Mouse (Mus musculus) embryonic facial prominence, embryonic 14.5 days (tissue): Measurements from ENCODE around the gene Gm13275. TPM values are rescaled to one million over a fixed set of nuclear protein-coding genes. Genes with fewer than 3 reads are reported as not detected.
"Not testable (repeated sequence)": the region's sequence is repeated elsewhere in the genome, so short reads cannot be mapped to it uniquely, and the experiment has no call there.

Experiments
- ATAC-seq: fragments of 200-750 bp; cut with Nextera tagmentation; 2 replicates; pipeline ENCODE4 v1.8.0; 2017; ENCODE audit warnings: low read depth, moderate number of reproducible peaks, moderate TSS enrichment
- DNase-seq: peaks from one replicate; pipeline ENCODE4 v3.0.0-alpha.2; 2015; ENCODE audit warnings: low spot score
- H3K27ac ChIP-seq: fragments of 300-500 bp; sonication (generic); replicated peaks from 2 replicates; pipeline ENCODE4 v1.5.1; 2014; ENCODE audit warnings: low read depth, mild to moderate bottlenecking, low read length, moderate library complexity
- H3K27me3 ChIP-seq: fragments of 300-500 bp; sonication (generic); replicated peaks from 2 replicates; pipeline ENCODE4 v1.6.1; 2014; ENCODE audit warnings: low read length; ENCODE audit not compliant: control insufficient read depth, insufficient read depth
- H3K36me3 ChIP-seq: fragments of 300-500 bp; sonication (generic); 2 replicates; pipeline ENCODE4 v1.6.1; 2014; ENCODE audit warnings: low read length, mixed read lengths; ENCODE audit not compliant: control insufficient read depth, insufficient read depth
- H3K4me1 ChIP-seq: fragments of 300-500 bp; sonication (generic); 2 replicates; pipeline ENCODE4 v1.6.1; 2014; ENCODE audit warnings: antibody characterized with exemption, low read length; ENCODE audit not compliant: control insufficient read depth, insufficient read depth
- H3K4me2 ChIP-seq: fragments of 300-500 bp; sonication (generic); 2 replicates; pipeline ENCODE4 v1.6.1; 2014; ENCODE audit warnings: low read depth, mild to moderate bottlenecking, low read length, moderate library complexity, mixed read lengths
- H3K4me3 ChIP-seq: fragments of 300-500 bp; sonication (generic); 2 replicates; pipeline ENCODE4 v1.5.1; 2014; ENCODE audit warnings: low read depth, mild to moderate bottlenecking, low read length
- H3K9ac ChIP-seq: fragments of 300-500 bp; sonication (generic); 2 replicates; pipeline ENCODE4 v1.6.1; 2014; ENCODE audit warnings: low read depth, mild to moderate bottlenecking, low read length, moderate library complexity, mixed read lengths
- H3K9me3 ChIP-seq: fragments of 300-500 bp; sonication (generic); 2 replicates; pipeline ENCODE4 v1.6.1; 2016; ENCODE audit warnings: low read length; ENCODE audit not compliant: control insufficient read depth
- WGBS: fragments of 180-500 bp; shearing (Covaris S2); extraction: QIAGEN DNeasy Blood & Tissue Kit; methylation state at CpG from one replicate; pipeline ENCODE4 v1.1.7; 2014; 5-methylcytosine and 5-hydroxymethylcytosine counted together
- polyA plus RNA-seq: library from polyadenylated mRNA; unstranded; fragments of >200 nt; fragmentation: Nextera tagmentation; extraction: Ambion mirVana; gene quantifications from 2 replicates; pipeline ENCODE4 v1.2.1, GENCODE M21; 2014

Gm13275 gene
- polyA plus RNA-seq, 1 experiment from 2014 or later: not detected

GRCm38 (mm10) chr4:88819659-88820058 is 25.4 kb downstream of the Gm13275 start, which contains the start of gene Ifna11:
Ifna11 (plus strand) TSS chr4:88819959.
- DNase-seq (no peak), ATAC-seq (no peak)
- no peak within 1 kb of the TSS for H3K4me2 ChIP-seq
- H3K27ac ChIP-seq: no peak within 1 kb of the TSS
- WGBS: 71% methylated on average over 1 of the region's 1 CpGs
- H3K4me1 ChIP-seq: no peaks in the 10 kb centered on the region
- H3K36me3 ChIP-seq: no peaks in the 10 kb centered on the region
- no peaks in the 10 kb centered on the region for H3K27me3 ChIP-seq
- H3K9me3 ChIP-seq: no peaks in the 10 kb centered on the region
- no peak within 1 kb of the TSS for H3K4me3 ChIP-seq
- H3K9ac ChIP-seq: no peak within 1 kb of the TSS

GRCm38 (mm10) chr4:88822995-88823394 is 28.7 kb downstream of the Gm13275 start:
- Histone ChIP-seq H3K27me3 (no peaks in the 10 kb centered on the region), H3K4me1 (no peaks in the 10 kb centered on the region), H3K36me3 (no peaks in the 10 kb centered on the region), H3K4me3 (no peak overlapping the region), H3K4me2 (no peak overlapping the region), H3K27ac (no peak overlapping the region), H3K9me3 (no peaks in the 10 kb centered on the region), H3K9ac (no peak overlapping the region)
- ATAC-seq: no peak
- DNase-seq: peak; percentile 4
- 29% methylated on average over 4 of the region's 4 CpGs for WGBS

DNA sequence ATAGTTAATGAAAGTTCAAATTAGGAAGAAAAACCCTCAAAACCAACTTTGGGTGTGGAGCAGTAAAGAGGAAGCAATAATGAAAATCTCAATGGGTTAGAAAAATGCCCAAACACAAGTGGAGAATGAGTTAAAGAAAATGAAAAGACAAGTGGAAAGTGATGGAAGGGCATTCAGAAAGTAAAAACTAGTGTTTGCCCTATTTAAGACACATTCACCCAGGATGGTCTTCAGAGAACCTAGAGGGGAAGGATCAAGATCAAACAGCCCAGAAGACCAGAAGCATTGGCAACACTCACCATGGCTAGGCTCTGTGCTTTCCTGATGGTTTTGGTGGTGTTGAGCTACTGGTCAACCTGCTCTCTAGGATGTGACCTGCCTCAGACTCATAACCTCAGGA is 32.8 kb downstream of the Gm13275 start, which contains the start of gene Ifna6:
Gene Ifna6 (plus strand): TSS at position 301 of the 400 bp plus-strand sequence.
- not testable (repeated sequence) for H3K4me3 ChIP-seq, H3K9ac ChIP-seq, H3K27me3 ChIP-seq, H3K36me3 ChIP-seq, H3K4me2 ChIP-seq, ATAC-seq, H3K4me1 ChIP-seq, H3K9me3 ChIP-seq, DNase-seq, H3K27ac ChIP-seq

- DNase-seq (peak; percentile 12), ATAC-seq (no peak)
- Histone ChIP-seq H3K36me3 (no peaks in the 10 kb centered on the region), H3K9me3 (no peaks in the 10 kb centered on the region), H3K27me3 (no peaks in the 10 kb centered on the region), H3K27ac (no peak overlapping the region), H3K4me2 (no peak overlapping the region), H3K4me1 (no peaks in the 10 kb centered on the region), H3K9ac (no peak overlapping the region), H3K4me3 (no peak overlapping the region)
- WGBS: 33% methylated on average over 4 of the region's 4 CpGs
Measured at GRCm38 (mm10) chr4:88830523-88830922, 36.2 kb downstream of the Gm13275 start.

GRCm38 (mm10) chr4:88835225-88835624 is 40.9 kb downstream of the Gm13275 start, which contains the start of gene Ifna5:
Ifna5 (plus strand) TSS chr4:88835525.
- not testable (repeated sequence) for H3K4me3 ChIP-seq, DNase-seq, H3K9me3 ChIP-seq, H3K27me3 ChIP-seq, H3K9ac ChIP-seq, H3K4me2 ChIP-seq, H3K36me3 ChIP-seq, H3K4me1 ChIP-seq, H3K27ac ChIP-seq, ATAC-seq
- no CpG with 5 or more reads among the region's 1 CpGs for WGBS

GRCm38 (mm10) chr4:88838828-88839227 is 44.5 kb downstream of the Gm13275 start:
- 39% methylated on average over 3 of the region's 3 CpGs for WGBS
- Histone ChIP-seq H3K36me3 (no peaks in the 10 kb centered on the region), H3K4me3 (no peak overlapping the region), H3K27ac (no peak overlapping the region), H3K4me2 (no peak overlapping the region), H3K9ac (no peak overlapping the region), H3K4me1 (no peaks in the 10 kb centered on the region), H3K9me3 (no peaks in the 10 kb centered on the region), H3K27me3 (no peaks in the 10 kb centered on the region)
- peak; percentile 8 for DNase-seq
- ATAC-seq: no peak

DNA sequence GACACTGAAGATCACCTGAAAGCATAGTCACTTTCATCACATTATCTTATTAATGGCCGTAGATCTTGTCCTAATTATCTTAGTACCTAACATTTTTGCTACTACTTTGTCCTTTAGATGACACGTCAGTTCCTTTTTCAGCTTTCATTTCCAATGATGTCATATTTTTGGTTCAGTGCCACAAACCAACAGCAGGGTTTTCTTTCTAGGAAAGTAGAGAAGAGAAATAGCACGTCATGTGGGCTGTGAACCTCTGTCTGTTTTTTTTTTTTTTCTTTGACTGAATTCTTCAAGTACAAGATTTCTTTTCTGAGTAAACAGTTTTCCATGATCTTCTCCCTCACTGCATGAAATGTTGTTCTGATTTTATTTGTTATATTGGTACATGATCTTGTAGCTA is 45.8 kb downstream of the Gm13275 start:
- Histone ChIP-seq H3K4me3 (no peak overlapping the region), H3K27ac (no peak overlapping the region), H3K9ac (no peak overlapping the region), H3K4me1 (no peaks in the 10 kb centered on the region), H3K9me3 (no peaks in the 10 kb centered on the region), H3K4me2 (no peak overlapping the region), H3K36me3 (no peaks in the 10 kb centered on the region), H3K27me3 (no peaks in the 10 kb centered on the region)
- 62% methylated on average over 3 of the region's 3 CpGs for WGBS
- DNase-seq (no peak), ATAC-seq (no peak)

- no peak within 1 kb of the TSS for H3K9ac ChIP-seq
- H3K27me3 ChIP-seq: no peaks in the 10 kb centered on the region
- ATAC-seq: no peak
- 41% methylated on average over 2 of the region's 2 CpGs for WGBS
- no peaks in the 10 kb centered on the region for H3K9me3 ChIP-seq
- H3K4me3 ChIP-seq: no peak within 1 kb of the TSS
- H3K4me2 ChIP-seq: no peak within 1 kb of the TSS
- H3K36me3 ChIP-seq: no peaks in the 10 kb centered on the region
- no peak within 1 kb of the TSS for H3K27ac ChIP-seq
- H3K4me1 ChIP-seq: no peaks in the 10 kb centered on the region
- DNase-seq: no peak
Measured at GRCm38 (mm10) chr4:88841438-88841911, 47.2 kb downstream of the Gm13275 start, which contains the start of gene Ifna4. Ifna4 (plus strand) TSS chr4:88841861.
